Mouse (Mus musculus): ENCODE measurements around the gene Umod.

GRCm38 (mm10) chr7:119523389-119523788 is 44.3 kb upstream of the Umod start, which contains the start of gene Pdilt:
- no peak for TF ChIP-seq EP300 (IDR thresholded peaks at IDR 0.05)
- no peak for TF ChIP-seq CTCF (IDR thresholded peaks at IDR 0.05)
